Mouse (Mus musculus) E14TG2a.4 (cell line): ENCODE data around the gene Traf3ip1.

Source experiments
- CTCF ChIP-seq: conservative IDR thresholded peaks from 2 replicates; pipeline ENCODE4 v1.5.1; 2014; ENCODE audit warnings: low read length
- NANOG ChIP-seq: IDR thresholded peaks from 2 replicates; pipeline ENCODE4 v1.6.1; 2014; ENCODE audit warnings: borderline replicate concordance, low read length, mixed read lengths

GRCm38 (mm10) chr1:91455661-91456161 lies 38.7 kb upstream of the Traf3ip1 start:
- TF ChIP-seq CTCF (no peak), NANOG (no peak)
